Mouse (Mus musculus) cerebellum, postnatal 4 days (tissue): ENCODE data around the gene Vkorc1.
"Not testable (repeated sequence)": the region's sequence is repeated elsewhere in the genome, so short reads cannot be mapped to it uniquely, and the experiment has no call there.

Source experiments
- DNase-seq, 2 experiments: peaks; one replicate each; pipeline ENCODE4 v3.0.0; 2022; ENCODE audit warnings: low spot score in 2 of 2, mixed read lengths in 1 of 2

The Vkorc1 gene

DNA sequence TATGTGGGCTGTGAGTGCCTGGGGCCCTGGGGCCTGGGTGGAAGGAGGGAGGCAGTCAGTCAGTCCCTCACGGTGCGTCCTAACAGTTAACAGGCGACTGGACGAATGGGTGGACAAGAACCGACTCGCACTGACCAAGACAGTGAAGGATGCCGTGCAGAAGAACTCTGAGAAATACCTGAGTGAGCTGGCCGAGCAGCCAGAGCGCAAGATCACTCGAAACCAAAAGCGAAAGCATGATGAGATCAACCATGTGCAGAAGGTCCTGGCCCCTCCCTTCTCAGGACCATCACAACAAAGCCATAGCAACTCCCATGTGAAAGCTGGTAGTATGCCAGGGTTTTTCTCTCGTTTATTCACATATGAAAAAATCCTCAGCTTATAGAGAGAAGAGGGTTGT is 19.9 kb upstream of the Vkorc1 start:
- no peak for DNase-seq

GRCm38 (mm10) chr7:127912938-127913337 is 17.5 kb upstream of the Vkorc1 start:
- DNase-seq, result no peak

DNA sequence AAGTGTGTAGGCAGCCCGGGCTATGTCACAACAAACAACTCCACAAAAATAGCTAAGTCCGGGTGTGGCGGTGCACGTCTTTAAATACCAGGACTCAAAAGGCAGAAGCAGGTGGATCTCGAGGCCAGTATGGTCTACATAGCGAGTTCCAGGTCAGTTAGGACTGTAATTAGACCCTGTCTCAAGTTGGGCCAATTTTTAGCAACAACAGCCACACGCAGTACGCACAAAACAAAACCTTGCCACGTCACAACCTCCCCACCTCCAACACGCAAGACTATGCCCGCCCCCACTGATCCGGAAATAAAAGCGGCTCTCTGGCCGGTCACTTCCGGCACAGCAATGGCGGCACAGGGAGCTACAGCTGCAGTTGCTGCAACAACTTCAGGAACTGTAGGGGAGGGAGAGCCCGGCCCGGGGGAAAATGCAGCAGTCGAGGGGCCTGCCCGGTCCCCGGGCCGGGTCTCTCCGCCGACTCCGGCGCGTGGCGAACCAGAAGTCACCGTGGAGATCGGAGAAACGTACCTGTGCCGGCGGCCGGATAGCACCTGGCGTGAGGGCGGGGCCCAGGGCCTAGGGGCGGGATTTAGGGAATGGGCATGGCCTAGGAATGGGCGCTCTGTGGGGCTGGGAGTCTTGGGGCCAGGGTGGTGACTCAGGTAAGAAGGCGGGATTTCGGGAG is 16.9 kb upstream of the Vkorc1 start, which contains the start of gene Kat8:
Gene Kat8 (plus strand): TSS at position 327 of the 682 bp plus-strand sequence.
- peak; percentile 61 to 83 for DNase-seq

GRCm38 (mm10) chr7:127908656-127909055 is 13.2 kb upstream of the Vkorc1 start:
- no peak for DNase-seq

DNA sequence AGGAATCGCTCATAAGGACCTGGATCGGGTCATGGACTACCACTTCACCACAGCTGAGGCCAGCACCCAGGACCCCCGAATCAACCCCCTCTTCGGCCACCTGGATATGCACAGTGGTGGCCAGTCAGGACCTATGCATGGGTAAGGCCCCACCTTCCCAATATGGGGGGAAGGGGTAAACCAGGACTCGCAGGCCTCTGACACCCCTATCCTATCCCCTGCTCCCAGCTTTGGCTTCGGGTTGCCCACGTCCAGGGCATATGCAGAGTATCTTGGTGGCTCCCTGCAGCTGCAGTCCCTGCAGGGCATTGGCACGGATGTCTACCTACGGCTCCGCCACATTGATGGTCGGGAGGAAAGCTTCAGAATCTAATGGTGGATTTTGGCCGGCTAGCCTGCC is 12.5 kb upstream of the Vkorc1 start:
- no peak for DNase-seq

DNA sequence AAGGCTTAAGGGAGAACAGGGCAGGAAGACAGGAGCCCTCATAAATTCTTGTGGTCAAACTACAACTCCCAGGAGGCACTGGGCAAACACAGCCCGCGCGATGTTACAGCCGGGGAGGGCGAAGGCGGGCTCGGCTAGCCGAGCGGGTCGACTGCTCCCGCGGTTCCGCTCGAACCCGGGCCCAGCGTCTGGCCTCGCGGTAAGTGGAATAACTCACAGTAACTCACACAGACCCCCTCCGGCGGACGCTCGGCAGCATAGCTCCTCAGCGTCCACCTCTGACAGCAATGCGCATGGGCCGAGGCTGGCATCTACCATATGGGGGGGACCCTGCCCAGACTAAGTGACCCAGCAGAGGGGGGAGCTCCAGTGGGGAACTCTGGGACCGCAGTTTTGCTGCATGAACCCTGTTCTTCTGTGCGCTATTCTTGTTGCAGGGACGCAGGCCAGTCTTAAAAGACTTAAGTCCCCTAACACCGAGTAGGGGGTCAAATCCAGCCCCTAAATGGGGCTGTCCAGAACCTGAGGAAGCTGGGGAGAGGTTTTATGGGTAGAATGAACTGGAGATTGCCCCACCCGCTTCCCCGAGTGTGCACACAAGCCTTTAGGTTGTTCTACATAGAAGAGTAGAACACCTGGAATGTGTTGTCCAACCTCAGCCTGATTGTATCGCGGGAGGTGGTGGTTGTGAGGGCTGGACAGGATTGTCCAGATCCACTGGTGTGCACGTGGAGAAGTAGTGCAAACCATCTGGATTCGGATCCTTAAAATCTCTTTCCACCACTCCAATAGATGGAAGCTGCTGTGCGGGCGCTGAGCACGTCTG is 8.8 kb upstream of the Vkorc1 start, which contains the start of gene Bckdk:
Gene Bckdk (plus strand): TSS at position 112 of the 826 bp plus-strand sequence.
- DNase-seq, result peak; percentile 54 to 78

- no peak for DNase-seq
Observed at GRCm38 (mm10) chr7:127901772-127902171, 6.4 kb upstream of the Vkorc1 start.

GRCm38 (mm10) chr7:127899997-127900396 is 4.6 kb upstream of the Vkorc1 start:
- no peak for DNase-seq

DNA sequence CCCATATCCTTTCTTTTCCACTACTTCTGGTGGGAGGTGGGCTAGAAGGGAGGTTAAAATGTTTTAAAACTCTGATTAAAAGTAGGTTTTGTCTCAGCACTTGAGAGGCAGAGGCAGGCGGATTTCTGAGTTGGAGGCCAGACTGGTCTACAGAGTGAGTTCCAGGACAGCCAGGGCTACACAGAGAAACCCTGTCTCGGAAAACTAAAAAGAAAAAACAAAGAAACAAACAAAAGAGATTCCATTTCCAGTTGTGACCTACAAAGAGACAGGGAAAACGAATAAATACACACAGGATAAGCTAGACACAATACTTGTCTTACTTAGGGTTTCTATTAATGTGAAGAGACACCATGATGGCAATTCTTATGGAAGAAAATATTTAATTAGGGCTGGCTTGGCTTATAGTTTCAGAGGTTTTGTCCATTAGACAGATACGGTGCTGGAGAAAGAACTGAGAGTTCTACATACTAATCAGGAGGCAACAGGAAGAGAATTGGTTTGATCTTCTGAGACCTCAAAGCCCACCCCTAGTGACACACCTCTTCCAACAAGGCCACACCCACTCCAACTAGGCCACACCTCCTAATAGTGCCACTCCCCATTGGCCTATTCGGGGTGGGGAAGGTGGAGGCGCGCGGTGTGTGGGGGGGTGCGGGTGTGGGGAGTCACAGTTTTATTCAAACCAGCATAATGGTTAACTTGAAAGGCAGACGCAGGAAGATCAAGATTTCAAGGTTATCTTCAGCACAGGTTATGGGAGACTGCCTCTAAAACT is 3.0 kb upstream of the Vkorc1 start:
- no peak for DNase-seq

GRCm38 (mm10) chr7:127897542-127897941 is 2.1 kb upstream of the Vkorc1 start:
- DNase-seq, result no peak

- DNase-seq, result peak in 1 of 2 experiments; percentile 59
Observed at GRCm38 (mm10) chr7:127896384-127896783, 967 bp upstream of the Vkorc1 start.

DNA sequence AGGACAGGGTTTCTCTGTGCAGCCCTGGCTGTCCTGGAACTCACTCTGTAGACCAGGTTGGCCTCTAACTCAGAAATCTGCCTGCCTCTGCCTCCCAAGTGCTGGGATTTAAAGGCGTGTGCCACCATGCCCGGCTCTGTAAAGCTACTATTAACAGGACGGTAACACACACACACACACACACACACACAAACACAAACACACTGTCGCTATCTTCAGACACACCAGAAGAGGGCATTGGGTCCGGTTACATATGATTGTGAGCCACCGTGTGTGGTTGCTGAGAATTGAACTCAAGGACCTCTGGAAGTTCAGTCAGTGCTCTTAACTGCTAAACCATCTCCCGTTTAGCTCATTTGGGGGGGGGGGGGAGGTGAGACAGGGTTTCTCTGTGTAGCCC is 474 bp upstream of the Vkorc1 start:
- not testable (repeated sequence) for DNase-seq

DNA sequence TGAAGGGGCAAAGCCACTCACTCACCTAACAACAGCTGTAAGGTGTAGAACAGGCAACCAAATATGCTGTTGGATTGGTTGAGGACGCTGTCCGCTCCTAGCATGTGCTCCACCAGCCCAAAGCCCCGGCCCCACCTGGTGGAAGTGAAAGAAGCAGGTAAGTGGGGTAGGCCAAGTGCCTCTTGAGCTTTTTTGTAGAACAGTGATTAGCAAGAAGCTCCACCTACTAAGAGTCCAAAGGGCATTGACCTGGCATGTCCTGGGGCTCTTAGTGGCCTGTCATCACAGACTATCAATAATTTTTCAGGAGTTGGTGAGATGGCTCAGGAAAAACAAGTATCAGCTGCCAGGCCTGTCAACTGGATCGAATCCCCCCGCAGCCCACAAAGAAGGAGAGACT is 937 bp downstream of the Vkorc1 start:
- DNase-seq, result no peak

GRCm38 (mm10) chr7:127890798-127891197 is 4.6 kb downstream of the Vkorc1 start, which contains the start of gene Prss53:
Gene Prss53 (minus strand): TSS chr7:127890970.
- DNase-seq, result no peak

DNA sequence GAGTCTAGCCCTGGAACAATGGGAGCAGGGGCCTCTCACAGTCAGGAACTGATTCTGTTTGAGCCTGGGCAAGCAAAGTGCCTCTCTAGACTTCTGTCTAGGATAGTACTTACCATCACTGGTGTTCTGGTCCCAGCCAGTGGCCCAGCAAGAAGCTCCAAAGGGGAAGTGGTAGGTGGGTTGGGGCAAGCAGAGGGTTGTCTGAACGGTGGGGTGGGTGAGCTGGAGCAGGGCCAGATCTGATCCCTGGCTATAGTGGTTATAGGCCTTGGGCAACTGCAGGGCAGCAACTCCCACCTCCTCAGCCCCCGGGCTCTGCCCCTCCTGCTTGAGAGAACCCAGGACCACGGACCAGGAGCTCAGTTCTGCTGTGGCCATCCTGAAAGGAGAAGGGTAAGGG is 6.6 kb downstream of the Vkorc1 start:
- DNase-seq, result no peak

DNA sequence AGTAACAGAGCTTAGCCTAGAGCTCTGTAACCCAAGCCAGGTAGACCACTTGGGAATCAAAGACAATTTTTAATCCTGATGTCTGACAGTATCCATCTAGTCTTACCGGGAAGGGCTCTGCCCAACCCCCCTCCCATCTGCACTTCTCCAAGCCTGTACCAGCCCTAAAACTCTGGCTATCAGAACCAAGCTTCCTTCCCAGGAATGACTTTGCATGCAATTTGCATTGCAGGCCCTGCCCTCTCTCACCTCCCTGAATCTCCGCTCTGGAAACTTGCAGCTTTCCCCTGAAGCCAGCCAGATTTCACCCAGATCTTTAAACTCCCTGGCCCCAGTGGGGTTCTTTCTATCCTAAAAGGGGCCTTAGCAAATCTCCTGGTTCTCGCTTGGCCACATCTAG is 7.6 kb downstream of the Vkorc1 start:
- no peak for DNase-seq

- no peak for DNase-seq
Observed at GRCm38 (mm10) chr7:127887191-127887590, 8.2 kb downstream of the Vkorc1 start.

DNA sequence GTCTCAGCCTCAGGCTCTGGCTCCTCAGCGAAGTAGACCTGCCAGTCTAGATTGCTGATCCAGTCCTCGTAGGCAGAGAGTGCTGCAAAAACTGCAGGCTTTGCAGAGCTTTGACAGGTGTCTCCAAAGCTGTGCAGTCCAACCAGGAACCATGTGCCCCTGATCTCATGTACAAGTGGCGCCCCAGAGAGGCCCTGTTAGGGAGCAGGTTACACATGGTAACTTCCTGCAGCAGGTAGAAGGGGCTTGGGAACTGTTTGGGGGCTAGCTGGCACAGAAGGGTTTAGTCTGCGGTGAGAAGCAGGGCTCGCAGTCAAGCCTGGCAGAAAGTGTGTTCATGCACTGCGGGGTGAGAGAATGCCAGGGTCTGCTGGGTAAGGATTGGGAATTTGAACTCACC is 8.9 kb downstream of the Vkorc1 start:
- DNase-seq, result no peak

- DNase-seq, result no peak
Observed at GRCm38 (mm10) chr7:127885951-127886350, 9.5 kb downstream of the Vkorc1 start.

- no peak for DNase-seq
Observed at GRCm38 (mm10) chr7:127880431-127880830, 15.0 kb downstream of the Vkorc1 start.

GRCm38 (mm10) chr7:127879301-127879700 is 16.1 kb downstream of the Vkorc1 start:
- no peak for DNase-seq
